ENCODE assay signal across 8 mouse cellular contexts in genomic region chr9:72133089-72133771, GRCm38 (mm10). TPM values are rescaled to one million over a fixed set of nuclear protein-coding genes. Genes with fewer than 3 reads are reported as not detected.
DNase-seq lines count a peak whose midpoint lies in the region; ATAC-seq lines count a peak whose summit lies in the region.

No protein-coding gene starts in this region.

- peaks cover 6% of the 10 kb centered on the region; the same call in 1 of the 2 replicates for H3K4me1 ChIP-seq in intestine, embryonic 14.5 days (replicated peaks; ENCODE audit: control insufficient read depth, insufficient read depth, low read length)
- H3K4me1 ChIP-seq in midbrain, embryonic 10.5 days, result peaks cover 22% of the 10 kb centered on the region

- H3K36me3 ChIP-seq in intestine, embryonic 14.5 days (ENCODE audit: control insufficient read depth, insufficient read depth, low read length), result no peaks in the 10 kb centered on the region
- H3K36me3 ChIP-seq in midbrain, embryonic 10.5 days, result no peaks in the 10 kb centered on the region

- ATAC-seq in intestine, embryonic 14.5 days (replicated peaks; ENCODE audit: low FRiP score, low TSS enrichment, low read depth), result peak; percentile 98

- intact Hi-C loops in gastrocnemius, postnatal 14 days (cut with DNase I; ENCODE audit: low total_unique reads), result no loop called here
- intact Hi-C loops in left cerebral cortex, postnatal 36 days (cut with DNase I), result loop anchor here (1.0 to 10.0 kb wide), 3 partner anchors 22 to 142 kb away; partner anchors contain the start of genes Tcf12 and Zfp280d

- peak overlapping the region; percentile 58 for H3K4me3 ChIP-seq in intestine, embryonic 14.5 days (ENCODE audit: low read depth, low read length)
- H3K4me3 ChIP-seq in midbrain, embryonic 10.5 days, result peak overlapping the region; percentile 70

- no peaks in the 10 kb centered on the region for H3K27me3 ChIP-seq in intestine, embryonic 14.5 days (replicated peaks; ENCODE audit: control insufficient read depth, insufficient read depth, low read length)
- H3K27me3 ChIP-seq in midbrain, embryonic 10.5 days (ENCODE audit: low read depth, poor library complexity, severe bottlenecking), result peaks cover 9% of the 10 kb centered on the region; the same call in 1 of the 2 replicates

- H3K9me3 ChIP-seq in intestine, embryonic 14.5 days (ENCODE audit: control insufficient read depth, low read length), result no peaks in the 10 kb centered on the region
- H3K9me3 ChIP-seq in midbrain, embryonic 10.5 days (replicated peaks), result no peaks in the 10 kb centered on the region

- H3K9ac ChIP-seq in intestine, embryonic 14.5 days (ENCODE audit: low read length), result peak overlapping the region; percentile 76

- peak; percentile 85 to 89 for DNase-seq in adrenal gland, adult 18-20 months (ENCODE audit: low spot score in 2 of 2)
- DNase-seq in embryo, embryonic 10 days (ENCODE audit: low spot score), result peak; percentile 88
- DNase-seq in gastrocnemius, postnatal 14 days, result peak; percentile 91
- DNase-seq in intestine, embryonic 14.5 days (ENCODE audit: low spot score), result peak; percentile 92
- peak; percentile 87 to 88 for DNase-seq in left cerebral cortex, postnatal 36 days (ENCODE audit: low spot score in 2 of 2)
- DNase-seq in midbrain, embryonic 10.5 days (ENCODE audit: low spot score), result peak; percentile 91
- peak; percentile 60 to 71 for DNase-seq in right cerebral cortex, postnatal 36 days (ENCODE audit: low spot score in 2 of 2)
- peak; percentile 90 for DNase-seq in yolk sac, embryonic 10.5 days (ENCODE audit: low spot score)

- H3K4me2 ChIP-seq in intestine, embryonic 14.5 days (ENCODE audit: low read length), result peak overlapping the region; percentile 67

- 2% methylated on average over 47 of the region's 56 CpGs for WGBS in intestine, embryonic 14.5 days
- WGBS in midbrain, embryonic 10.5 days, result 2% methylated on average over 56 of the region's 56 CpGs

- H3K27ac ChIP-seq in intestine, embryonic 14.5 days (ENCODE audit: low read depth), result peak overlapping the region; percentile 93
- peak overlapping the region; percentile 97 for H3K27ac ChIP-seq in midbrain, embryonic 10.5 days (replicated peaks)

RNA-seq across cellular contexts. Expression of gene Tcf12, which starts 21.6 kb away (rescaled TPM):
- total RNA-seq in adrenal gland, adult 18-20 months (2021), result 10 to 100 TPM; 67.2 to 68.1 TPM
- total RNA-seq in gastrocnemius, postnatal 14 days (2021), result 10 to 100 TPM; 42.9 to 48.7 TPM
- 57.5 and 59.8 TPM in 2 replicates for polyA plus RNA-seq in intestine, embryonic 14.5 days (2014; fragmentation: Nextera tagmentation; extraction: Ambion mirVana)
- 10 to 100 TPM; 43.8 to 48.6 TPM for total RNA-seq in left cerebral cortex, postnatal 36 days (2021)
- polyA plus RNA-seq in midbrain, embryonic 10.5 days (2016; fragmentation: Nextera tagmentation; extraction: Ambion mirVana), result 165 and 180 TPM in 2 replicates

Comparison
In these comparisons a context has a peak if more than half of its experiments do, and no peak if none do; other contexts are left out.
1. Peak in every context shown above with its lines: DNase-seq, ATAC-seq, H3K4me3 ChIP-seq and H3K27ac ChIP-seq.